Mouse (Mus musculus) myocyte (in vitro differentiated cells): ENCODE results near the gene Abhd12b. TPM values are rescaled to one million over a fixed set of nuclear protein-coding genes. Genes with fewer than 3 reads are reported as not detected.
"Not testable (repeated sequence)": the region's sequence is repeated elsewhere in the genome, so short reads cannot be mapped to it uniquely, and the experiment has no call there.

Experiments used
- H3K27me3 ChIP-seq: one replicate; pipeline ENCODE4 v1.6.1; 2011; ENCODE audit not compliant: control insufficient read depth, insufficient read depth, insufficient read length
- H3K36me3 ChIP-seq: one replicate; pipeline ENCODE4 v1.6.1; 2011; ENCODE audit not compliant: control insufficient read depth, insufficient read depth
- H3K4me2 ChIP-seq: one replicate; pipeline ENCODE4 v1.6.1; 2011; ENCODE audit warnings: low read depth, control low read depth
- H3K4me3 ChIP-seq: one replicate; pipeline ENCODE4 v1.5.1; 2011; ENCODE audit warnings: mild to moderate bottlenecking, control low read depth, moderate library complexity
- H3K79me2 ChIP-seq: one replicate; pipeline ENCODE4 v1.6.1; 2011; ENCODE audit not compliant: control insufficient read depth, insufficient read depth
- H3ac ChIP-seq: one replicate; pipeline ENCODE4 v1.6.1; 2011; ENCODE audit not compliant: control insufficient read depth, insufficient read length
- CEBPB ChIP-seq: IDR thresholded peaks from 2 replicates; pipeline ENCODE4 v1.6.1; 2011; ENCODE audit warnings: mild to moderate bottlenecking, moderate library complexity; ENCODE audit not compliant: poor library complexity, insufficient read depth, severe bottlenecking
- E2F4 ChIP-seq: IDR thresholded peaks from one replicate; pipeline ENCODE4 v1.6.1; 2011; ENCODE audit warnings: mild to moderate bottlenecking, control low read depth, moderate library complexity; ENCODE audit not compliant: insufficient read depth
- MAX ChIP-seq: IDR thresholded peaks from one replicate; pipeline ENCODE4 v1.6.1; 2011; ENCODE audit warnings: low read depth, mild to moderate bottlenecking, control low read depth
- MYOD1 ChIP-seq, 3 experiments: IDR thresholded peaks; one replicate each; pipeline ENCODE4 v1.6.1; 2011; ENCODE audit warnings: control low read depth in 2 of 3, low read depth in 2 of 3, mild to moderate bottlenecking in 2 of 3, moderate library complexity in 1 of 3; ENCODE audit not compliant: insufficient read length in 2 of 3, control insufficient read depth in 1 of 3
- MYOG ChIP-seq, 3 experiments: IDR thresholded peaks; one replicate each; pipeline ENCODE4 v1.6.1; 2011; ENCODE audit warnings: control low read depth in 2 of 3, low read depth in 2 of 3, mild to moderate bottlenecking in 2 of 3; ENCODE audit not compliant: insufficient read length in 2 of 3, control insufficient read depth in 1 of 3, insufficient read depth in 1 of 3
- POLR2A ChIP-seq: IDR thresholded peaks from one replicate; pipeline ENCODE4 v1.6.1; 2011; ENCODE audit warnings: low read depth, mild to moderate bottlenecking, control low read depth, moderate library complexity; ENCODE audit not compliant: insufficient read length
- POLR2AphosphoS2 ChIP-seq: IDR thresholded peaks from one replicate; pipeline ENCODE4 v1.6.1; 2011; ENCODE audit warnings: low read depth, control low read depth; ENCODE audit not compliant: insufficient read length
- REST ChIP-seq: IDR thresholded peaks from one replicate; pipeline ENCODE4 v1.6.1; 2011; ENCODE audit warnings: mild to moderate bottlenecking, control low read depth, moderate library complexity; ENCODE audit not compliant: insufficient read depth, insufficient read length
- SRF ChIP-seq: IDR thresholded peaks from one replicate; pipeline ENCODE4 v1.6.1; 2011; ENCODE audit warnings: low read depth; ENCODE audit not compliant: control insufficient read depth, insufficient read length
- TCF12 ChIP-seq: IDR thresholded peaks from one replicate; pipeline ENCODE4 v1.6.1; 2011; ENCODE audit warnings: mild to moderate bottlenecking, control low read depth; ENCODE audit not compliant: poor library complexity, insufficient read depth, severe bottlenecking
- TCF3 ChIP-seq: IDR thresholded peaks from one replicate; pipeline ENCODE4 v1.6.1; 2011; ENCODE audit warnings: low read depth, control low read depth; ENCODE audit not compliant: insufficient read length
- USF1 ChIP-seq: IDR thresholded peaks from one replicate; pipeline ENCODE4 v1.6.1; 2011; ENCODE audit warnings: low read depth, mild to moderate bottlenecking, control low read depth, moderate library complexity
- polyA plus RNA-seq: library from polyadenylated mRNA; unstranded; fragments of >200 nt; fragmentation: generic; extraction: Trizol; gene quantifications from one replicate; pipeline ENCODE4 v1.2.1, GENCODE M21; 2012; ENCODE audit warnings: missing spikeins

Gene Abhd12b
- polyA plus RNA-seq, 1 experiment: not detected

- no peaks in the 10 kb centered on the region for H3K36me3 ChIP-seq
- H3K79me2 ChIP-seq: no peaks in the 10 kb centered on the region
- H3K4me2 ChIP-seq: no peak overlapping the region
- H3ac ChIP-seq: no peak overlapping the region
- no peaks in the 10 kb centered on the region for H3K27me3 ChIP-seq
- no peak for TF ChIP-seq TCF3
- no peak for TF ChIP-seq REST
- no peak for TF ChIP-seq USF1
- TF ChIP-seq E2F4: no peak
- no peak for TF ChIP-seq TCF12
- TF ChIP-seq CEBPB: no peak
- TF ChIP-seq MYOG (IDR thresholded peaks at IDR 0.05; ENCODE audit: control insufficient read depth in 1 of 3, insufficient read depth in 1 of 3, insufficient read length in 2 of 3, low read depth in 2 of 3): no peak
- no peak for TF ChIP-seq MYOD1 (IDR thresholded peaks at IDR 0.05; ENCODE audit: control insufficient read depth in 1 of 3, insufficient read length in 2 of 3, low read depth in 2 of 3)
- no peak for TF ChIP-seq POLR2A
- TF ChIP-seq POLR2AphosphoS2: no peak
- no peak for TF ChIP-seq MAX
- TF ChIP-seq SRF: no peak
- no peak overlapping the region for H3K4me3 ChIP-seq
Observed at GRCm38 (mm10) chr12:70140993-70141576, 12.9 kb upstream of the Abhd12b start.

- not testable (repeated sequence) for H3K27me3 ChIP-seq, H3K36me3 ChIP-seq, H3K79me2 ChIP-seq, H3ac ChIP-seq, H3K4me2 ChIP-seq, H3K4me3 ChIP-seq
Observed at GRCm38 (mm10) chr12:70144106-70144587, 9.8 kb upstream of the Abhd12b start.

- Histone ChIP-seq H3K79me2 (no peaks in the 10 kb centered on the region), H3K4me2 (peak overlapping the region; percentile 44)
- TF ChIP-seq REST: no peak
- no peak for TF ChIP-seq POLR2AphosphoS2
- no peak for TF ChIP-seq CEBPB
- TF ChIP-seq E2F4: no peak
- no peak for TF ChIP-seq TCF12
- TF ChIP-seq MAX: no peak
- no peak for TF ChIP-seq MYOD1 (IDR thresholded peaks at IDR 0.05; ENCODE audit: control insufficient read depth in 1 of 3, insufficient read length in 2 of 3, low read depth in 2 of 3)
- no peak for TF ChIP-seq MYOG (IDR thresholded peaks at IDR 0.05; ENCODE audit: control insufficient read depth in 1 of 3, insufficient read depth in 1 of 3, insufficient read length in 2 of 3, low read depth in 2 of 3)
- no peak for TF ChIP-seq SRF
- TF ChIP-seq USF1: no peak
- no peak for TF ChIP-seq POLR2A
- no peak for TF ChIP-seq TCF3
Observed at GRCm38 (mm10) chr12:70144637-70145448, 9.1 kb upstream of the Abhd12b start.

GRCm38 (mm10) chr12:70145586-70145985, 8.4 kb upstream of the Abhd12b start:
- Histone ChIP-seq H3K27me3 (no peaks in the 10 kb centered on the region), H3K4me2 (no peak overlapping the region), H3K36me3 (no peaks in the 10 kb centered on the region), H3ac (no peak overlapping the region), H3K79me2 (no peaks in the 10 kb centered on the region), H3K4me3 (no peak overlapping the region)
- no peak for TF ChIP-seq MYOD1 (IDR thresholded peaks at IDR 0.05; ENCODE audit: control insufficient read depth in 1 of 3, insufficient read length in 2 of 3, low read depth in 2 of 3)
- TF ChIP-seq POLR2A: no peak
- TF ChIP-seq USF1: no peak
- no peak for TF ChIP-seq TCF12

More at GRCm38 (mm10) chr12:70144637-70145448, 9.1 kb upstream of the Abhd12b start:
- no peaks in the 10 kb centered on the region for H3K36me3 ChIP-seq
- H3K4me3 ChIP-seq: no peak overlapping the region
- H3K27me3 ChIP-seq: no peaks in the 10 kb centered on the region
- H3ac ChIP-seq: no peak overlapping the region

- H3K27me3 ChIP-seq: no peaks in the 10 kb centered on the region
- H3K36me3 ChIP-seq: no peaks in the 10 kb centered on the region
- H3K4me3 ChIP-seq: peak overlapping the region; percentile 17
- TF ChIP-seq MYOG (IDR thresholded peaks at IDR 0.05; ENCODE audit: control insufficient read depth in 1 of 3, insufficient read depth in 1 of 3, insufficient read length in 2 of 3, low read depth in 2 of 3): no peak
- TF ChIP-seq POLR2AphosphoS2: no peak
- TF ChIP-seq CEBPB: no peak
- TF ChIP-seq POLR2A: no peak
- no peak for TF ChIP-seq MYOD1 (IDR thresholded peaks at IDR 0.05; ENCODE audit: control insufficient read depth in 1 of 3, insufficient read length in 2 of 3, low read depth in 2 of 3)
- no peak for TF ChIP-seq SRF
- no peak for TF ChIP-seq REST
- TF ChIP-seq USF1: no peak
- no peak for TF ChIP-seq TCF3
- TF ChIP-seq MAX: no peak
- TF ChIP-seq TCF12: no peak
- no peak for TF ChIP-seq E2F4
- H3K79me2 ChIP-seq: no peaks in the 10 kb centered on the region
- no peak overlapping the region for H3ac ChIP-seq
- peak overlapping the region; percentile 68 for H3K4me2 ChIP-seq
Observed at GRCm38 (mm10) chr12:70147986-70148630, 5.8 kb upstream of the Abhd12b start.
